Mouse (Mus musculus): Measurements from ENCODE around the gene Stx4a. TPM values are rescaled to one million over a fixed set of nuclear protein-coding genes. Genes with fewer than 3 reads are reported as not detected.

The Stx4a gene
- polyA plus RNA-seq, 1 experiment from 2014 or later, result 22.2 TPM

Other genes starting within 250 kb of the Stx4a start
- gene Ccdc189, start 235.7 kb upstream of the Stx4a start, polyA plus RNA-seq (2015; fragmentation: Nextera tagmentation; extraction: Ambion mirVana), result 10.0 and 10.3 TPM in 2 replicates
- gene Rnf40, start 235.5 kb upstream of the Stx4a start, polyA plus RNA-seq (2015; fragmentation: Nextera tagmentation; extraction: Ambion mirVana), result 54.1 and 62.7 TPM in 2 replicates
- gene Zfp629, start 208.5 kb upstream of the Stx4a start, polyA plus RNA-seq (2015; fragmentation: Nextera tagmentation; extraction: Ambion mirVana), result 19.4 and 20.4 TPM in 2 replicates
- 30.6 and 33.8 TPM in 2 replicates for gene Bcl7c, start 115.4 kb upstream of the Stx4a start, polyA plus RNA-seq (2015; fragmentation: Nextera tagmentation; extraction: Ambion mirVana)
- gene Ctf1, start 111.6 kb upstream of the Stx4a start, polyA plus RNA-seq (2015; fragmentation: Nextera tagmentation; extraction: Ambion mirVana), result 3.5 and 4.5 TPM in 2 replicates
- 0.11 and 0.17 TPM in 2 replicates for gene Ctf2, start 92.1 kb upstream of the Stx4a start, polyA plus RNA-seq (2015; fragmentation: Nextera tagmentation; extraction: Ambion mirVana)
- 8.0 and 8.4 TPM in 2 replicates for gene Fbxl19, start 79.8 kb upstream of the Stx4a start, polyA plus RNA-seq (2015; fragmentation: Nextera tagmentation; extraction: Ambion mirVana)
- gene Orai3, start 54.5 kb upstream of the Stx4a start, polyA plus RNA-seq (2015; fragmentation: Nextera tagmentation; extraction: Ambion mirVana), result 9.5 and 9.6 TPM in 2 replicates
- 19.8 and 20.7 TPM in 2 replicates for gene Setd1a, start 47.6 kb upstream of the Stx4a start, polyA plus RNA-seq (2015; fragmentation: Nextera tagmentation; extraction: Ambion mirVana)
- gene Gm49388, start 38.7 kb upstream of the Stx4a start, polyA plus RNA-seq (2015; fragmentation: Nextera tagmentation; extraction: Ambion mirVana), result not detected in 2 replicates
- gene Hsd3b7, start 23.7 kb upstream of the Stx4a start, polyA plus RNA-seq (2015; fragmentation: Nextera tagmentation; extraction: Ambion mirVana), result 7.3 and 10.7 TPM in 2 replicates
- gene Stx1b, start 255 bp downstream of the Stx4a start, polyA plus RNA-seq (2015; fragmentation: Nextera tagmentation; extraction: Ambion mirVana), result 37.9 and 50.8 TPM in 2 replicates
- 14.4 and 15.4 TPM in 2 replicates for gene Zfp646, start 51.9 kb downstream of the Stx4a start, polyA plus RNA-seq (2015; fragmentation: Nextera tagmentation; extraction: Ambion mirVana)
- gene Zfp668, start 52.5 kb downstream of the Stx4a start, polyA plus RNA-seq (2015; fragmentation: Nextera tagmentation; extraction: Ambion mirVana), result 43.4 and 45.4 TPM in 2 replicates
- gene Prss53, start 66.7 kb downstream of the Stx4a start, polyA plus RNA-seq (2015; fragmentation: Nextera tagmentation; extraction: Ambion mirVana), result 0.87 and 1.3 TPM in 2 replicates
- gene Gm21974, start 71.2 kb downstream of the Stx4a start, polyA plus RNA-seq (2015; fragmentation: Nextera tagmentation; extraction: Ambion mirVana), result not detected in 2 replicates
- 63.9 and 74.4 TPM in 2 replicates for gene Vkorc1, start 71.3 kb downstream of the Stx4a start, polyA plus RNA-seq (2015; fragmentation: Nextera tagmentation; extraction: Ambion mirVana)
- gene Bckdk, start 79.8 kb downstream of the Stx4a start, polyA plus RNA-seq (2015; fragmentation: Nextera tagmentation; extraction: Ambion mirVana), result 79.4 and 81.7 TPM in 2 replicates
- gene Kat8, start 88.2 kb downstream of the Stx4a start, polyA plus RNA-seq (2015; fragmentation: Nextera tagmentation; extraction: Ambion mirVana), result 53.3 and 55.4 TPM in 2 replicates
- gene Prss8, start 105.8 kb downstream of the Stx4a start, polyA plus RNA-seq (2015; fragmentation: Nextera tagmentation; extraction: Ambion mirVana), result 0.19 and 0.32 TPM in 2 replicates
- gene Prss36, start 122.4 kb downstream of the Stx4a start, polyA plus RNA-seq (2015; fragmentation: Nextera tagmentation; extraction: Ambion mirVana), result 13.2 TPM in 2 replicates
- 342 and 386 TPM in 2 replicates for gene Fus, start 143.2 kb downstream of the Stx4a start, polyA plus RNA-seq (2015; fragmentation: Nextera tagmentation; extraction: Ambion mirVana)
- 4.9 and 5.1 TPM in 2 replicates for gene Pycard, start 169.6 kb downstream of the Stx4a start, polyA plus RNA-seq (2015; fragmentation: Nextera tagmentation; extraction: Ambion mirVana)
- gene Trim72, start 179.7 kb downstream of the Stx4a start, polyA plus RNA-seq (2015; fragmentation: Nextera tagmentation; extraction: Ambion mirVana), result not detected in 2 replicates
- 0.99 and 1.1 TPM in 2 replicates for gene Itgam, start 238.3 kb downstream of the Stx4a start, polyA plus RNA-seq (2015; fragmentation: Nextera tagmentation; extraction: Ambion mirVana)
- not detected in 2 replicates for gene Gm49368, start 238.4 kb downstream of the Stx4a start, polyA plus RNA-seq (2015; fragmentation: Nextera tagmentation; extraction: Ambion mirVana)

All from forebrain, embryonic 16.5 days (tissue).